Mouse (Mus musculus) splenic B cell, adult 2 months (primary cell): ENCODE measurements around the gene Cnot2.

Experiments used
- DNase-seq: peaks from one replicate; pipeline ENCODE4 v3.0.0-alpha.2; 2011; ENCODE audit warnings: low read depth, low spot score
- H3K27me3 ChIP-seq: 2 replicates; pipeline ENCODE4 v1.6.1; 2012; ENCODE audit warnings: mild to moderate bottlenecking, low read length, moderate library complexity, mixed read lengths; ENCODE audit not compliant: control insufficient read depth, poor library complexity, insufficient read depth, severe bottlenecking
- H3K36me3 ChIP-seq: 2 replicates; pipeline ENCODE4 v1.6.1; 2012; ENCODE audit warnings: mild to moderate bottlenecking, low read length, moderate library complexity, mixed read lengths; ENCODE audit not compliant: control insufficient read depth, poor library complexity, insufficient read depth, severe bottlenecking

Cnot2 gene

DNA sequence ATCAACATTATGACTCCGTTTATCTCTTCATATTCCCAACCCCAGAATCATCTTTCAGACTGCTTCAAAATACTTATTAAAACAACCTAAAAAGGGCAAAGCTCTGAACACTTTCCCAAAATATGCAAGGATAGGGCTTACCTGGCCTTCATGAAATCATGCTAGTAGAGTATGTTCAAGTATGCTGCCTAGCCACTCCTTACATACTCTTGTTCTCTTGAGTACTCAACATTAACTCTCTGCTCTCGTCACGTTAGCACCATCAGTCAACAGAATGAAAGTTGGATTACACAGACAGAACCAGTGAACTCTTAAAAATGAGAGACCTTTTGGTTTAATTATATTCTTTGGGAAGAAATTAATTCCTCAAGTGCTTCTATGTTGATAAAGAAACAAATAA lies 43.8 kb downstream of the Cnot2 start:
- H3K36me3 ChIP-seq, result no peaks in the 10 kb centered on the region
- H3K27me3 ChIP-seq, result no peaks in the 10 kb centered on the region
- no peak for DNase-seq

DNA sequence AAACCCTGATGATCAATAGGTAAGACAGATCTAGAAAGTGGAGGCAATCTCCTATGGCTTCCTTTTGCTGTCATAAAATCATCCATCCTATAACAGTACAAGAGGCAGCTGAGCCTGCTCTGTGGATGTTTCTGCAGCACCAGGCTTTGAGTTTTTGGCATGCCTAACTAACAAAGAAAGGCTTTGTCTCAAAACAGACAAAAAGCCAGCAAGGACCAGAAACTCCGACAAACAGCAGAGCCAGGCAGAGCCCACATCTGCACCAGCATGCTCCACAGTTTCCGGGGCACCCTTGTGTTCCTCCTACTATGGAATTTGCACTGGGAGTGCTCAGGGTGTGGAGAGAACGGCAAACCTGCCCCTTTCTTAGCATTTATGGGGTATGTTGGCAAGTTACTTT lies 47.0 kb downstream of the Cnot2 start:
- H3K27me3 ChIP-seq, result no peaks in the 10 kb centered on the region

GRCm38 (mm10) chr10:116532561-116532960 lies 48.8 kb downstream of the Cnot2 start:
- no peak for DNase-seq
- Histone ChIP-seq H3K36me3 (no peaks in the 10 kb centered on the region), H3K27me3 (no peaks in the 10 kb centered on the region)

More for the DNA sequence above, 47.0 kb downstream of the Cnot2 start:
- no peak for DNase-seq
- no peaks in the 10 kb centered on the region for H3K36me3 ChIP-seq

- Histone ChIP-seq H3K36me3 (no peaks in the 10 kb centered on the region), H3K27me3 (no peaks in the 10 kb centered on the region)
- DNase-seq, result peak; percentile 50
Observed at GRCm38 (mm10) chr10:116531063-116531462, 50.2 kb downstream of the Cnot2 start.

DNA sequence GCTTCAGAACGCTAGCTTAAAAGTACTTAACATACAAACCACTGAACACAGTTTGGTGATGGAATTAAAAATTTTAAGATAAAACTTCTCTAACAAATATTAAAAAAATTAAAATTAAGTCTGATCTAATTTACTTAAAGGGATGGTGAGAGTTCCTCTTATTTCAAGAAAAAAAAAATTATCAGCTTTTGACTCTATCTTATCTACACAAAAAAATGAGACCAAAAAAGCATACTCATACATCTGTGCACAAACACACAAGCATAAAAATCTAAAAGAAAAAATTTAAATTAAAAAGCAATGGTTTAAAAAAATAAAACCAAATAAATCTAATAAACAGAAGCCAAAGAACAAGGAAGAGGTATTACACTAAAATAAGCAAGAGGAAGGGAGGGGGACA lies 61.7 kb downstream of the Cnot2 start:
- Histone ChIP-seq H3K27me3 (no peaks in the 10 kb centered on the region), H3K36me3 (no peaks in the 10 kb centered on the region; the same call in 1 of the 2 replicates)
- no peak for DNase-seq

- no peaks in the 10 kb centered on the region; the same call in 1 of the 2 replicates for H3K36me3 ChIP-seq
- no peak for DNase-seq
- H3K27me3 ChIP-seq, result no peaks in the 10 kb centered on the region
Observed at GRCm38 (mm10) chr10:116515590-116515989, 65.7 kb downstream of the Cnot2 start.

- Histone ChIP-seq H3K36me3 (no peaks in the 10 kb centered on the region; the same call in 1 of the 2 replicates), H3K27me3 (no peaks in the 10 kb centered on the region)
- no peak for DNase-seq
Observed at GRCm38 (mm10) chr10:116515158-116515557, 66.2 kb downstream of the Cnot2 start.

GRCm38 (mm10) chr10:116513254-116513635 lies 68.1 kb downstream of the Cnot2 start:
- no peak for DNase-seq
- no peaks in the 10 kb centered on the region for H3K27me3 ChIP-seq
- H3K36me3 ChIP-seq, result no peaks in the 10 kb centered on the region

DNA sequence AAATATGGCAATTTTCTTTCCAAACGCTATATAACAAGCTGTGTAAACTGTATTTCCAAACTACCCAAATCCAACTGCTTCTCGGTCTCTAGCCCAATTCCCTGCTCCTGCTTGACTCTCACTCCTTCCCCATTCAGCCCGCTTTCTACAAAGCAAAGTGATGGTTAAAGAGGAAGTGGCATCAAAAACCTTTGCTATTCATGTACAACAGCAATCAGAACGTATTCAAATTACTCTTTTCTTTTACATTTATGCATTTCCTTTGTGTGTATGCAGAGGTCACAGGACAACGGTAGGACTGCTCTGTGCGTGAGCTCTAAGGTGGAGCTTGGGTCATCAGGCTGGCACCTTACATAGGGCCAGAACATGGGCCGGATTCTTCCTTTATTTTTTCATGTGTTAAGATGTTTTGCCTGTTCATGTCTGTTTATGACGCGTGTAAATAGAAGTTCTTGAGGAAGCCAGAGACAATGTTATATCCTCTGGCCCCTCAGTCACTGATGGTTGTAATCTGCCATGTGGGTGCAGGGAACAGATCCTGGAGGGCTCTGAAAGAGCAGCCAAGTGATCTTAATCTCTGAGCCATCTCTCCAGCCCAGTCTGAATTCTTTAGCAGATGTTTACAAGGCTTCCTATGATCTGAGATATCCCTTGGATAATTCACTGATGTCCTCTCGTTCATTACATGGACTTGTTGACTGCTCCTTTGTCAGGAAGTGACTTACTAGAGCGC lies 68.6 kb downstream of the Cnot2 start:
- DNase-seq, result peak; percentile 27
- H3K36me3 ChIP-seq, result no peaks in the 10 kb centered on the region
- H3K27me3 ChIP-seq, result no peaks in the 10 kb centered on the region

GRCm38 (mm10) chr10:116505303-116506014 lies 75.9 kb downstream of the Cnot2 start:
- Histone ChIP-seq H3K36me3 (no peaks in the 10 kb centered on the region), H3K27me3 (no peaks in the 10 kb centered on the region)
- DNase-seq, result peak; percentile 70

DNA sequence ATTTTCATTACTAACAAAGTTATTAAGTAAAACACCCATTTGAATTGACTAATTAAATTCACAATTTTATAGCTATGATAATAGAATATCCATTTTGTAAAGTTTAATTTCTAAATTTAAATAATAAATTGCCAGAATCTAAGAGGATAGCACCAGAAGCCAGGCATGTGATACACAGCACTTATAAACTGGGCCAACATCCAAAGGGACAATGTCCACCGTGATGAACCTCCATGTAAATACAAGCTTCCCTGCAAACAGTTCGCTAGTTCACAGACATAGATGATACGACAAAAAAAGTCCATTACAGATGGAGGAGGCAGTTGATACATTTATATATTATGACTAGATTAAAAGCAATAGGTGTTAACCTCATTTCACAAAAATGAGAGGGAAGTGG lies 88.5 kb downstream of the Cnot2 start:
- H3K27me3 ChIP-seq, result no peaks in the 10 kb centered on the region
- H3K36me3 ChIP-seq, result peaks cover 23% of the 10 kb centered on the region
- no peak for DNase-seq

DNA sequence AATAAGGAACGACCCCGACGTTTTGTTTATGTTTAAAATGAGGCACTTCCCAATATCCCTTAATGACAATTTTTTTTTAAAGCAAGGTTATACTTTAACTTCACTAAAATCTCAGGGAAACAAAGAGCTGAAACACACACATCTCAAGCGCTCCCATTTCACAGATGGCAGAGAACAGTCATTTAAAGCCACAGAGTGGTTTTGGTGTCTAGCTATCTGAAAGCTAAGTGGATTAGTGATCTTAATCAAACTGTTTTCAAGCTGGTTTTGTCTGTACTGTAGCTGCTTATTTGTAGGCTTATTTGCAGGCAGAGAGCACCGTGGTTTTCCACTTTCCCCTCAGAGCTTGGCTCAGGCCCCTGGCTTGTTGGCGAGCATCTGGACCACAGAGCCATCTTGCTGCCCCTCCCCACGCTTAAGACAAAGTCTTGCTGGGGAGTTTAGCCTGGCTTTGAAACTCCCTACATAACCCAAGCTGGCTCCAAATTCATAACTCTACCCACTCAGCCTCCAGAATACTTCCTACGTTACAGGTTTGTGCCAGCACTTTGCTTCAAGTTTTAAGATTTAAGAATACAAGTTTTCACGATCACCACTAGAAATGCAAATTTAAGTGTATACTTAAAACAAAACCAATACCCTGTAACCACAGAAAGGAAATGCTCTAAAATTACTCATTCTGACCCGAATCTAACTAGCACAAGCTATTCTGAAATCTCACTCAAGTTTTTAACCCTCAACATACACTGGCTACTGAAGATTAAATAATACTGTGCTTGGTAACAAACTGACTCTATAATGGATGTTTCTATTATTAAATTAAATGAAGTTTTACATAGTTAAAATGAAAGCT lies 94.2 kb downstream of the Cnot2 start:
- no peaks in the 10 kb centered on the region for H3K27me3 ChIP-seq
- H3K36me3 ChIP-seq, result peaks cover 8% of the 10 kb centered on the region; the same call in 1 of the 2 replicates
- peak; percentile 37 for DNase-seq

DNA sequence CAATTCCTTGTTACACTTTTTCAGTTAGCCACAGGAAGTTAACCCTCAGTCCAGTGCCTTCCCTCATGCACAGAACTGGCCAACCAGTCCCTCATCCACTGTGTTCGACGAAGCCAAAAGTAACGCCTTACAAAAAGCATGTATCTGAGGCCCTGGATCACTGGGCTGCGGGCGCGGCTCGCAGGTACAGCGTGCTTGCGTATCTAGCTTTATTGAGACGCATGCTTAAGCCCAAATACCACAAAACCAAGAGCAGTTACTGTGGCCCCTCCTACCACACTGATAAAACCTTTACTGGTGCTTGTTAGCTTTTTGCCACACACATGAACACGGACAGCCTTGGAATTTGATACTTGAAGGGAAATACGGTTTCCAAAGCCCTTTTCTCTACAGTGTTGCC lies 99.4 kb downstream of the Cnot2 start:
- 0 out of 2 replicates have a peak, but pooled peaks cover 3% of the 10 kb centered on the region for H3K36me3 ChIP-seq
- H3K27me3 ChIP-seq, result no peaks in the 10 kb centered on the region
- no peak for DNase-seq

DNA sequence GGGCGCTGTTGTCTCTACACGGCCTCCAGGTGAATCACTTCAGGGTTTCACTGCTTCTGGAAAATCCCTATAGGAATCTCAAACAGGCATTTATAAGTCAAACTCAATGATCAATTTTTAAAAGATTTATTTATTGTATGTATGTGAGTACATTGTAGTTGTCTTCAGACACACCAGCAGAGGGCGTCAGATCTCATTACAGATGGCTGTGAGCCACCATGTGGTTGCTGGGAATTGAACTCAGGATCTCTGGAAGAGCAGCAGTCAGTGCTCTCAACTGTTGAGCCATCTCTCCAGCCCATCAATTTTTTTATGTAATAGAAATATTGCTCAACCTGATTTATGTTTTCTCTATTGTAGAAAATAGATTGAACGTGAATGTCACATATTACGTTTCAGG lies 100.3 kb downstream of the Cnot2 start:
- DNase-seq, result no peak
- Histone ChIP-seq H3K27me3 (no peaks in the 10 kb centered on the region), H3K36me3 (0 out of 2 replicates have a peak, but pooled peaks cover 3% of the 10 kb centered on the region)

- no peak for DNase-seq
- H3K27me3 ChIP-seq, result no peaks in the 10 kb centered on the region
- no peaks in the 10 kb centered on the region for H3K36me3 ChIP-seq
Observed at GRCm38 (mm10) chr10:116476559-116476958, 104.8 kb downstream of the Cnot2 start.
